Mouse (Mus musculus): ENCODE results near the gene Gsta1.

- TF ChIP-seq CTCF (IDR thresholded peaks at IDR 0.05; ENCODE audit: control insufficient read depth, insufficient read depth, low read length) (no peak), POLR2A (IDR thresholded peaks at IDR 0.05; ENCODE audit: borderline replicate concordance, control insufficient read depth, low read depth, low read length) (no peak)
Observed at GRCm38 (mm10) chr9:78211521-78211920, 18.9 kb upstream of the Gsta1 start.

Data from bone marrow, adult 2 months (tissue).